Mouse (Mus musculus): Measurements from ENCODE around the gene Gid4.

DNA sequence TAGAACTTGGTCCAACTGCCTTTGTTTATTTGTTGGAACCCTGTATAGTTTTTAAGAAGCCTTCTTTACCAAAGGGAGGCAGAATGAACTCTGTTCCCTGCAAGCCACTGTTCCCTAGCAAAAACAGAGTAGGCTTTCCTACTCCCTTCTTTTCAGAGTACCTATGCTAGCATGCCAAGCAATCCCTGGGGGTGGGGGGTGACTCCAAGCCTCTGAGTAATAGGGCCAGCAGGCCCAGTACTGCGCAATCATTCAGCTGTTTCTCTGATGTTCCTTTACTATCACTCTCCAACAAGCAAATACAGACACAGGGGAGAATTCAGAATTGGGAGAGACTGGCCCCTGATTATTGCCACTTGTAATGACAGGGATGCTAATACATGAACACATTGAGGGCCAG lies 10.3 kb upstream of the Gid4 start:
- TF ChIP-seq CTCF (IDR thresholded peaks at IDR 0.05; ENCODE audit: low read depth) (no peak), EP300 (IDR thresholded peaks at IDR 0.05; ENCODE audit: low read depth) (no peak)

Measured in heart, postnatal 0 days (tissue).